Mouse (Mus musculus): ENCODE results near the gene Cdk5r2. TPM values are rescaled to one million over a fixed set of nuclear protein-coding genes. Genes with fewer than 3 reads are reported as not detected.

Cdk5r2 gene
- polyA plus RNA-seq, 1 experiment from 2014 or later, result 2.4 TPM

GRCm38 (mm10) chr1:74882828-74883227 is 28.1 kb downstream of the Cdk5r2 start:
- 1% methylated on average over 8 of the region's 8 CpGs for WGBS
- Histone ChIP-seq H3K4me1 (peaks cover 35% of the 10 kb centered on the region), H3K36me3 (no peaks in the 10 kb centered on the region), H3K27me3 (peaks cover 92% of the 10 kb centered on the region), H3K27ac (replicated peaks) (no peak overlapping the region), H3K9me3 (no peaks in the 10 kb centered on the region), H3K4me3 (no peak overlapping the region), H3K9ac (replicated peaks) (no peak overlapping the region), H3K4me2 (replicated peaks) (0 out of 2 replicates have a peak overlapping the region, but pooled peaks have one; percentile 70)
- no peak for ATAC-seq (replicated peaks)

DNA sequence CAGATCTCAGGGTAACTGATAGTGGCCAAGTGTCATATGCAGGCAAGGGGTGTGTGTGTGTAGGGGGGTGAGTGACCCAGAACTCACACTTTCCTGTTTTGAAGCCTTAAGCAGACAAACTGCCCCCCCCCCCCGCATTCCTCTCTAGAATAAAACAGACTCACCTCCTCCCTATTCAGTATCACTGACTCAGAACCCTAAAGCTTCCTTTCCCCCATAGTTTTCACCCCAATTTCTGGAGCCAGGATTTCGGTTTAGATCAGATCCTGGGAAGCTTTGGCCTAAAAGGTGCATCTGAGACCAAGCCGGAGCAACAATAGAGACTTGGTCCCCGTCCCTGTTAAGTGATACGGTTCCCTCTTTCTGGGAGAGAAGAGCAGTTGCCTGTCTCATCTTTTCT is 28.7 kb downstream of the Cdk5r2 start:
- H3K9me3 ChIP-seq, result no peaks in the 10 kb centered on the region
- H3K9ac ChIP-seq (replicated peaks), result no peak overlapping the region
- no peak overlapping the region for H3K27ac ChIP-seq (replicated peaks)
- H3K27me3 ChIP-seq, result peaks cover 91% of the 10 kb centered on the region
- WGBS, result 3% methylated on average over 5 of the region's 5 CpGs
- no peak for ATAC-seq (replicated peaks)
- H3K36me3 ChIP-seq, result no peaks in the 10 kb centered on the region
- H3K4me2 ChIP-seq (replicated peaks), result no peak overlapping the region
- no peak overlapping the region for H3K4me3 ChIP-seq
- peaks cover 35% of the 10 kb centered on the region for H3K4me1 ChIP-seq

- peak overlapping the region; percentile 20 for H3K4me3 ChIP-seq
- H3K4me2 ChIP-seq (replicated peaks), result peak overlapping the region; percentile 32
- H3K9ac ChIP-seq (replicated peaks), result no peak overlapping the region
- H3K36me3 ChIP-seq, result no peaks in the 10 kb centered on the region
- peaks cover 90% of the 10 kb centered on the region for H3K27me3 ChIP-seq
- ATAC-seq (replicated peaks), result no peak
- peaks cover 35% of the 10 kb centered on the region for H3K4me1 ChIP-seq
- no peak overlapping the region for H3K27ac ChIP-seq (replicated peaks)
- H3K9me3 ChIP-seq, result no peaks in the 10 kb centered on the region
- under 1% methylated on average over 57 of the region's 57 CpGs for WGBS
Observed at GRCm38 (mm10) chr1:74884196-74885141, 29.7 kb downstream of the Cdk5r2 start.

DNA sequence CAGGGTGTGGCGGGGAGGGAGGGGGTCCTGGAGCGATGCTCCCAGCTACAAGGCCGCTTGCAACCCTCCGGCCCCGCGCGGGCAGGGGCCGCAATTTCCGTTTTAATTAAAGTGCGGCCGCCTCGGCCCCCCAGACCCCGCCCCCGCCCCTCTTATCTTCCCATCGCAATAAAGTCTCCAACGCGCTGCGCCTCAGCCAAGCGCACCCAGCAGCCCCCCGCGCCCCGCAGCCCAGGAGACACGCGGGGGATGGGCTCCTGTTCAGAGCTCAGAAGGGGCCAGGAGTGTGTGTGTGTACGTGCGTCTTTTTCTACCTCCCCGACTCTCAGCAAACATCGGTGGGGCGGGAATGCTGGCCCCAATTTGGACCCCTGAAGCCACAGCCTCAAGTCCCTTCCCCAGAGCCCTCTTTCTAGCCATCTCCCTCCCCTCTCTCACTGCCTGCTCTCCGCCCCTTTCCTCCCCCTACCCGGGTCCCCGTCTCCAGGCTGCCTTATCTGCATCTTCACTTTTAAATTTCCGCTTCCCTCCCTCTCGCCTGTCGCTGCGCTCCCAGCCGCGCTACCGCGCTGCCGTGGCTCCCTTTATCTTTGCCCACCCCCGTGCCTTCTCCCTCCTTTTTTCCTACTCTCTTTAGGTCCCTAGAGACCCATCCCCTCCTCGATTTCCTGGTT is 30.8 kb downstream of the Cdk5r2 start, which contains the start of gene Fev:
Gene Fev, minus strand, starts transcription at position 51 of the 674 bp plus-strand sequence.
- H3K9me3 ChIP-seq, result no peaks in the 10 kb centered on the region
- peaks cover 35% of the 10 kb centered on the region for H3K4me1 ChIP-seq
- H3K9ac ChIP-seq (replicated peaks), result no peak within 1 kb of the TSS
- H3K27ac ChIP-seq (replicated peaks), result no peak within 1 kb of the TSS
- peaks cover 93% of the 10 kb centered on the region for H3K27me3 ChIP-seq
- under 1% methylated on average over 43 of the region's 43 CpGs for WGBS
- no peak for ATAC-seq (replicated peaks)
- no peaks in the 10 kb centered on the region for H3K36me3 ChIP-seq
- peak within 1 kb of the TSS; percentile 32 for H3K4me2 ChIP-seq (replicated peaks)
- H3K4me3 ChIP-seq, result peak within 1 kb of the TSS; percentile 20

- H3K4me2 ChIP-seq (replicated peaks), result no peak overlapping the region
- no peak overlapping the region for H3K27ac ChIP-seq (replicated peaks)
- H3K9ac ChIP-seq (replicated peaks), result no peak overlapping the region
- H3K4me3 ChIP-seq, result no peak overlapping the region
- H3K4me1 ChIP-seq, result peaks cover 14% of the 10 kb centered on the region
- H3K27me3 ChIP-seq, result peaks cover 92% of the 10 kb centered on the region
- ATAC-seq (replicated peaks), result no peak
- 2% methylated on average over 2 of the region's 8 CpGs for WGBS
- H3K36me3 ChIP-seq, result no peaks in the 10 kb centered on the region
- H3K9me3 ChIP-seq, result no peaks in the 10 kb centered on the region
Observed at GRCm38 (mm10) chr1:74891513-74891912, 36.8 kb downstream of the Cdk5r2 start.

DNA sequence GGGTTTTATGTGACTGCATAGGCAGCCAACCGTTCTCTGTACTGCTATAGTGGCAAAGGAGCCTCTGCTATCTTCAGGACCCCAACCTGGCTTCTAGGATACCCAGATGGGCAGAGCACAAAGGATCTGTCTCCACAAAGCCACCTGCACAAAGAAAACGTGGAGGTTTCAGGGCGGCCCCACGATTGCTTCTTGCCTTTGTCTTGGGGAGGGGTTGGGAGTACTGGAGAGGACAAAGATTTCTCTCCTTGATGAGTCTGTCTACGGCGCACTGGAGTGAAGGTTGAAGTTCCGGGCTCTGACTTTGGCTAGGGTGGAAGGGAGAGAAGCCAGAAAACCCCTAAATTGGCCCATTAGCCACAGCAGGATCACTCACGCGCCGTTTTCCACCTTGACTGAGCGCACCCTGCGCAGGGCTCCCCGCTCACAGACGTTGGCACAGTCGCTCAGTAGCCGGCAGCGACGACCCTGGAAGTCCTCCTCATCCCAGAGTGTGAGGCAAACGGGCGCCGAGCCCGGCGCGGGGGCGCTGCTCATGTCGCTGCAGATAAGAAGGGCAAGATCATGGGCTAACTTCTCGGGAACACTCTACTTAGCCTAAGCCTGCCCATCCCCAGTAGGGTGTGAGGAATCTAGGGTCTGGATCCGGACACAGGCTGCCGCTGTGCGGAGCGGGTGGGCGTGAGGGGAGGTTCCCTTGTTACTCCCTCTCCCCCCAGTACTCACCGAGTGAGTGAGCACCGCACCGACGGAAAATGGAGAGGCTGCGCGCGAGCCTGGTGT is 37.8 kb downstream of the Cdk5r2 start:
- Histone ChIP-seq H3K4me2 (replicated peaks) (peak overlapping the region; percentile 37), H3K36me3 (no peaks in the 10 kb centered on the region), H3K9me3 (no peaks in the 10 kb centered on the region), H3K9ac (replicated peaks) (no peak overlapping the region; the same call in 1 of the 2 replicates), H3K4me1 (peaks cover 14% of the 10 kb centered on the region), H3K27me3 (peaks cover 90% of the 10 kb centered on the region), H3K27ac (replicated peaks) (no peak overlapping the region), H3K4me3 (peak overlapping the region; percentile 23)
- ATAC-seq (replicated peaks), result peak; percentile 17; the same call in 1 of the 2 replicates
- 1% methylated on average over 39 of the region's 39 CpGs for WGBS

DNA sequence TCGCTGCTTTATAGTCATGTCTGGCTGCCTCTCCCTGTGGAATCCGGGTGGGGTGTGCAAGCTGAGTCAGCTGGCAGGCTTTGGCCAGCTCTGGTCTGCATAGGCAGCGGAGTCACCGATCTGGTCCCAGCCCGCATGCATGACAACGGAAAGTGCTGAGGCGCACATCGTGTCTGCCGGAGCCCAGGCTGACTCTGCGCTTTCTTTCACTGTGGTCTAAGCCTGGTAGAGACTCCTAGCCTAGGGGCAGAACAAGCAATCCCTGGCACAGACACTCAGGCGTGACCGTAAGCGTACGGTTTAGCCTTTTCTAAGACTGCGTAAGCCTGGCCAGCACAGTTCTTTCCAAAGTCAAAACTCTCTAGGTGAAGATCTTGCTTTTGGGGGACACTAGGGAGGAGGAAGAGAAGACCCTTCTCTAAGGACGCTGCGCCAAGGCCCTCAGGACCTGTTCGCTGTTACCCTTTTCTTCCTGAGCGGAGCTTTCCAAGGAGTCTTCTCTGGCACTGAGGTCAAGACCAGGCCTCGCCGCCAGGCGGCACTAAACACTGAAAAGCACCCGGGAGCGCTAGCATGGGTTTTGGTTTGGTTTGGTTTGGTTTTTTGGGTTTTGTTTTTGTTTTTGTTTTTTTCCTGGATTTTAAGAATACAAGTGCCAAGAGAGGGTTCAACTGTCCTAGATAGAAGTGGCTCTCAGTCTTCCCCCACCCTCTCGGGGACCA is 38.6 kb downstream of the Cdk5r2 start, which contains the start of gene Cryba2:
Gene Cryba2, minus strand, starts transcription at position 10 of the 722 bp plus-strand sequence.
- Histone ChIP-seq H3K27ac (replicated peaks) (no peak within 1 kb of the TSS), H3K9me3 (no peaks in the 10 kb centered on the region), H3K36me3 (no peaks in the 10 kb centered on the region), H3K4me3 (peak within 1 kb of the TSS; percentile 23), H3K4me1 (peaks cover 17% of the 10 kb centered on the region), H3K27me3 (peaks cover 89% of the 10 kb centered on the region), H3K9ac (replicated peaks) (no peak within 1 kb of the TSS; the same call in 1 of the 2 replicates), H3K4me2 (replicated peaks) (peak within 1 kb of the TSS; percentile 37)
- 4% methylated on average over 25 of the region's 25 CpGs for WGBS
- 0 out of 2 replicates have a peak, but pooled peaks have one; percentile 3 for ATAC-seq (replicated peaks)

DNA sequence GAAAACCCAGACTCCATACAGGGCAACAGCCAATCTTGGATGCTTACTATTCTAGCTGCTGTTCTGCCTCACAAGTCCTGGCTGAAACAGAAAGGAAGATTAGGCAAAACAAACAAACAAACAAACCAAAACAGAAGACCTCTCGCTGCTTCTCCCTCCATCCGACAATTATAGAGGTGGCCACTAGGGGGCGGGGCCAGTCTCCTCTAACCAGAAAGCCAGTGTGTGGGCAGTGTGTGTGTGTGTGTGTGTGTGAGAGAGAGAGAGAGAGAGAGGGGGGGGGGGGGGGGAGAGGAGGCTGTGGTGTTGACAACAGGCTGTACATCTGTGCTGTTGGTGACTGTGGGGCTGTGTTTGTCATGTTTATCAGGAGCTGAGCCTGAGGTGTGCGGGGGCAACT is 40.2 kb downstream of the Cdk5r2 start:
- Histone ChIP-seq H3K27me3 (peaks cover 88% of the 10 kb centered on the region), H3K27ac (replicated peaks) (no peak overlapping the region), H3K4me1 (peaks cover 22% of the 10 kb centered on the region), H3K4me3 (no peak overlapping the region), H3K4me2 (replicated peaks) (no peak overlapping the region), H3K9ac (replicated peaks) (no peak overlapping the region), H3K36me3 (no peaks in the 10 kb centered on the region), H3K9me3 (no peaks in the 10 kb centered on the region)
- WGBS, result 13% methylated on average over 4 of the region's 4 CpGs
- ATAC-seq (replicated peaks), result 0 out of 2 replicates have a peak, but pooled peaks have one; percentile 21

DNA sequence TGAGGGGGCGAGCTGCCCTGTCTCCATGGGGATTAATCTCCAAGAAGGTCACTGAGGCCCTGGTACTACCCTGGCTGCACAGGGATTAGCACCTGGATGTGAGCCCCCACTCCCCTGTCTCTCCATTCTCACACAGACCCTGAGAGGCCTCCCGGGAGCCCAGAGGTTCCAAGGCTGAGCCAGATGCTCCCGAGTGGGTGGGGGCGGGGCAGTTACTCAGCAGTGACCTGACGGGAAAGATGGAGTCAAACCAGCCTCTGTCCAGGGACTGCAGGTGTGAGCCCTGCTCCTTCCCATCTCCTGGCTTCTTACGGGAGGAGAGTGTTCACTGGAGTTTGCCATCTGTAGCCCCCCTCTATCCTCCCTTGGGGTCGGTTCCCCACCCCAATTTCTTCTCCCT is 43.2 kb downstream of the Cdk5r2 start:
- no peak for ATAC-seq (replicated peaks)
- 2% methylated on average over 7 of the region's 7 CpGs for WGBS
- H3K9ac ChIP-seq (replicated peaks), result no peak overlapping the region

DNA sequence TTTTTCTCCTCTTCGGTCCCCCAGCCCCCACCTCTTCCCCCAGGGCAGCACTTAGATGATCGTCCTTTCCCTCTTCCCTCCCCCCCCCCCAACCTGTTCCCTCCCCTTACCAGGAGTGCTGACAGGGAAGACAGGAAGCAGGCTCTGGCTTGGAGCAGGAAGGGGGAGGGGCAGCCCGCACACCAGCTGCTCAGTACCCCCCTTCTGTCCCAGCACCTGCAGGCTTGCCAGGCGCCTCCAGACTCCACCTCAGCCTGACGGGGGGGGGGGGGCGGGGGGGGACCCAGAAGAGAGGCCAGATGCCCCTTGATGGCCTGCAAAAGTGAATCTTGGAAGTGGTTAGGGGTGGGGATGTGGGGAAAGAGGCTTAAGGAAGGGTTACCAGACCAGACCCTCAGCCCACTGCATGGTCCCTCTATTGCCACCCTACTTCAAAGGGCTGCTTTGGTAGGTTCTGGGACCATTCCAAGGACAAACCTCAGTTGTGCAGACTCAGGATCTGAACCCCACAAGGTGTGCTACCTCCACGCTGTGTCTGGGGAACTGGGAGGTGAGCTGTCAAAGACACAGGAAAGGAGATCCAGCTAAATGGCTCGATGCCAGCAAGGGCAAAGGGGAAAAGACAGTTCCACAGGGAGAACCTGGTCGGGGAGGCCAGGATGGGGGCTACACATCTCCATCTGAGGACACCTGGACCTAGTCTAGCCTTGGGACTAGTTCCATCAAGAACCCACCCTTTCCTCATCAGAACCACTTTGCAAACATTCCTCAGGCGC is 44.1 kb downstream of the Cdk5r2 start:
- no peak overlapping the region for H3K27ac ChIP-seq (replicated peaks)
- no peak overlapping the region for H3K9ac ChIP-seq (replicated peaks)
- no peaks in the 10 kb centered on the region for H3K9me3 ChIP-seq
- 8% methylated on average over 8 of the region's 10 CpGs for WGBS
- H3K4me3 ChIP-seq, result no peak overlapping the region
- peaks cover 87% of the 10 kb centered on the region for H3K27me3 ChIP-seq
- H3K4me1 ChIP-seq, result peaks cover 19% of the 10 kb centered on the region
- ATAC-seq (replicated peaks), result 0 out of 2 replicates have a peak, but pooled peaks have one; percentile 30
- H3K36me3 ChIP-seq, result no peaks in the 10 kb centered on the region
- no peak overlapping the region for H3K4me2 ChIP-seq (replicated peaks)

More for the DNA sequence above, 43.2 kb downstream of the Cdk5r2 start:
- no peaks in the 10 kb centered on the region for H3K9me3 ChIP-seq
- no peaks in the 10 kb centered on the region for H3K36me3 ChIP-seq
- no peak overlapping the region for H3K4me3 ChIP-seq
- H3K4me2 ChIP-seq (replicated peaks), result no peak overlapping the region
- no peak overlapping the region for H3K27ac ChIP-seq (replicated peaks)
- H3K27me3 ChIP-seq, result peaks cover 90% of the 10 kb centered on the region
- H3K4me1 ChIP-seq, result peaks cover 23% of the 10 kb centered on the region
